Mouse (Mus musculus) forebrain, embryonic 13.5 days (tissue): ENCODE data around the gene Krt35. TPM values are rescaled to one million over a fixed set of nuclear protein-coding genes. Genes with fewer than 3 reads are reported as not detected.
A peak's percentile ranks its signal among the peaks of the same experiment; 100 is the strongest.

Experiments used
- ATAC-seq: fragments of 200-750 bp; cut with Nextera tagmentation; 2 replicates; pipeline ENCODE4 v1.8.0; 2017
- H3K27ac ChIP-seq: fragments of 300-500 bp; sonication (generic); 2 replicates; pipeline ENCODE4 v1.5.1; 2015; ENCODE audit warnings: inconsistent platforms, mild to moderate bottlenecking, moderate library complexity
- H3K27me3 ChIP-seq: fragments of 300-500 bp; sonication (generic); 2 replicates; pipeline ENCODE4 v1.6.1; 2015; ENCODE audit warnings: mild to moderate bottlenecking, inconsistent platforms
- H3K36me3 ChIP-seq: fragments of 300-500 bp; sonication (generic); 2 replicates; pipeline ENCODE4 v1.6.1; 2015; ENCODE audit warnings: mild to moderate bottlenecking, inconsistent platforms; ENCODE audit not compliant: poor library complexity, severe bottlenecking
- H3K4me1 ChIP-seq: fragments of 300-500 bp; sonication (generic); 2 replicates; pipeline ENCODE4 v1.6.1; 2015; ENCODE audit warnings: inconsistent platforms
- H3K4me2 ChIP-seq: fragments of 300-500 bp; sonication (generic); 2 replicates; pipeline ENCODE4 v1.6.1; 2015; ENCODE audit warnings: inconsistent platforms, mild to moderate bottlenecking, moderate library complexity
- H3K4me3 ChIP-seq: fragments of 300-500 bp; sonication (generic); 2 replicates; pipeline ENCODE4 v1.5.1; 2015; ENCODE audit warnings: mild to moderate bottlenecking, inconsistent platforms
- H3K9ac ChIP-seq: fragments of 300-500 bp; sonication (generic); 2 replicates; pipeline ENCODE4 v1.6.1; 2015; ENCODE audit warnings: mild to moderate bottlenecking, inconsistent platforms
- H3K9me3 ChIP-seq: fragments of 300-500 bp; sonication (generic); replicated peaks from 2 replicates; pipeline ENCODE4 v1.6.1; 2016; ENCODE audit warnings: inconsistent platforms
- WGBS: fragments of 180-500 bp; shearing (Covaris S2); methylation state at CpG from one replicate; pipeline ENCODE4 v1.1.7; 2015; 5-methylcytosine and 5-hydroxymethylcytosine counted together
- polyA plus RNA-seq: library from polyadenylated mRNA; unstranded; fragments of >200 nt; fragmentation: Nextera tagmentation; extraction: Ambion mirVana; gene quantifications from 2 replicates; pipeline ENCODE4 v1.2.1, GENCODE M21; 2015

The Krt35 gene
- not detected in 2 replicates for polyA plus RNA-seq

GRCm38 (mm10) chr11:100096141-100096540 lies at the start of gene Krt35:
TSS of gene Krt35 (minus strand) at chr11:100096241.
- WGBS, result 50% methylated on average over 9 of the region's 9 CpGs
- no peak for ATAC-seq
- Histone ChIP-seq H3K36me3 (no peaks in the 10 kb centered on the region), H3K9me3 (no peaks in the 10 kb centered on the region), H3K4me2 (no peak within 1 kb of the TSS), H3K9ac (no peak within 1 kb of the TSS), H3K4me1 (no peaks in the 10 kb centered on the region), H3K4me3 (no peak within 1 kb of the TSS), H3K27me3 (no peaks in the 10 kb centered on the region), H3K27ac (no peak within 1 kb of the TSS)

DNA sequence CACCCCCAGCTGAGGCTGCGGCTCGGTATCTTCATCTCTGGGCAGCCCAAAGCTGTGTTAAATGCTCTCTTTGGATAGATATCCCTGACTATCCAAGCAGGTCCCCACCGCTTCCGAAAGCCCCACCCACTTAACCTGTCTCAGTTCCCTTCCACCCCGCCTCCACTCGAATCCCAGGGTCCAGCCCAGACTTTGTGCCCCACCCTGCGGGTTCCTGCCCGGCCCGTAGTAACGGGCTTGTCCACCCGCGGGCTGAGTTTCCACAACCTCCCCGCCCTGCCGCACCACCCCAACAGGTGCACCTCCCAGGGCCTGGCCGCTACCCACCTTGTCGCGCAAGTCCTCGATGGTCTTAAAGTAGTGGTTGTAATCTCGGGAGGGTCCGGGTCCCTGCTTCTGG lies 49.1 kb upstream of the Krt35 start:
- no peak for ATAC-seq
- 3% methylated on average over 20 of the region's 20 CpGs for WGBS
- 0 out of 2 replicates have a peak, but pooled peaks cover 10% of the 10 kb centered on the region for H3K4me1 ChIP-seq
- peak overlapping the region; percentile 50 for H3K4me2 ChIP-seq
- peaks cover 39% of the 10 kb centered on the region for H3K27me3 ChIP-seq
- H3K36me3 ChIP-seq, result no peaks in the 10 kb centered on the region
- H3K9me3 ChIP-seq, result no peaks in the 10 kb centered on the region
- peak overlapping the region; percentile 20 for H3K4me3 ChIP-seq
- no peak overlapping the region for H3K27ac ChIP-seq
- H3K9ac ChIP-seq, result no peak overlapping the region

- no peaks in the 10 kb centered on the region for H3K9me3 ChIP-seq
- H3K4me1 ChIP-seq, result peaks cover 32% of the 10 kb centered on the region
- ATAC-seq, result no peak
- no peak overlapping the region for H3K9ac ChIP-seq
- no peak overlapping the region for H3K4me2 ChIP-seq
- H3K4me3 ChIP-seq, result no peak overlapping the region
- no peak overlapping the region for H3K27ac ChIP-seq
- WGBS, result 88% methylated on average over 21 of the region's 21 CpGs
- H3K27me3 ChIP-seq, result peaks cover 23% of the 10 kb centered on the region
- H3K36me3 ChIP-seq, result no peaks in the 10 kb centered on the region
Observed at GRCm38 (mm10) chr11:100140966-100141365, 44.9 kb upstream of the Krt35 start.

GRCm38 (mm10) chr11:100139391-100139790 lies 43.4 kb upstream of the Krt35 start:
- 70% methylated on average over 2 of the region's 2 CpGs for WGBS
- Histone ChIP-seq H3K4me1 (peaks cover 22% of the 10 kb centered on the region), H3K27ac (no peak overlapping the region), H3K27me3 (peaks cover 7% of the 10 kb centered on the region), H3K4me3 (no peak overlapping the region), H3K9me3 (no peaks in the 10 kb centered on the region), H3K36me3 (no peaks in the 10 kb centered on the region), H3K9ac (no peak overlapping the region), H3K4me2 (no peak overlapping the region)
- ATAC-seq, result no peak

DNA sequence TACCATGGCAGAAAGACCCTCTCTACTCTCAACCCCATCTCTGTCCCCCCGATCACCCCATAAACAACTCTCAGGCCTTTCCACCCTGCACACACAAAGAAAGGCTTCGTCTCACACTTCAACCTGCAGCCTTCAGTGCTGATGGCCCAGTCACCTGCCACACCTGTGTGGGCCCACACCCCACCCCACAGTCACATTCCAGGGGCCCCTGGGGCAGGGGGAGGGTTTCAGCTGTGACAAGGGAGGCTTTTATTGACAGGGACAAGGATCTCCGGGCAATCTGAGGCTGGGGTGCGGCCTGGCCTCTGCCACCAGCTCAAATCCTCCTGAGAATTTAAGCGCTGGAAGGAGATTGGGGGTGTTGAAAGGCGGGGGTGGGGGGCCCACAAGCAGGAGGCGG lies 42.8 kb upstream of the Krt35 start:
- H3K4me2 ChIP-seq, result no peak overlapping the region
- H3K27me3 ChIP-seq, result peaks cover 2% of the 10 kb centered on the region
- H3K9me3 ChIP-seq, result no peaks in the 10 kb centered on the region
- no peaks in the 10 kb centered on the region for H3K36me3 ChIP-seq
- H3K4me3 ChIP-seq, result no peak overlapping the region
- H3K4me1 ChIP-seq, result peaks cover 22% of the 10 kb centered on the region
- 48% methylated on average over 7 of the region's 7 CpGs for WGBS
- no peak for ATAC-seq
- H3K9ac ChIP-seq, result no peak overlapping the region
- no peak overlapping the region for H3K27ac ChIP-seq

GRCm38 (mm10) chr11:100137693-100138092 lies 41.7 kb upstream of the Krt35 start:
- 27% methylated on average over 5 of the region's 5 CpGs for WGBS
- Histone ChIP-seq H3K4me1 (peaks cover 22% of the 10 kb centered on the region), H3K9me3 (no peaks in the 10 kb centered on the region), H3K9ac (no peak overlapping the region), H3K36me3 (no peaks in the 10 kb centered on the region), H3K4me3 (no peak overlapping the region), H3K27ac (no peak overlapping the region), H3K27me3 (no peaks in the 10 kb centered on the region), H3K4me2 (no peak overlapping the region)
- ATAC-seq, result no peak; the same call in 1 of the 2 replicates

GRCm38 (mm10) chr11:100136559-100136958 lies 40.5 kb upstream of the Krt35 start:
- no peak for ATAC-seq

GRCm38 (mm10) chr11:100135731-100136130 lies 39.7 kb upstream of the Krt35 start, which contains the start of gene Krt15:
TSS of gene Krt15 (minus strand) at chr11:100135928.
- no peak within 1 kb of the TSS for H3K4me3 ChIP-seq
- peaks cover 22% of the 10 kb centered on the region for H3K4me1 ChIP-seq
- H3K27ac ChIP-seq, result no peak within 1 kb of the TSS
- H3K9me3 ChIP-seq, result no peaks in the 10 kb centered on the region
- no peak within 1 kb of the TSS for H3K9ac ChIP-seq
- 76% methylated on average over 7 of the region's 7 CpGs for WGBS
- H3K36me3 ChIP-seq, result no peaks in the 10 kb centered on the region
- ATAC-seq, result no peak
- H3K4me2 ChIP-seq, result no peak within 1 kb of the TSS
- no peaks in the 10 kb centered on the region for H3K27me3 ChIP-seq

More at GRCm38 (mm10) chr11:100136559-100136958, 40.5 kb upstream of the Krt35 start:
- Histone ChIP-seq H3K4me1 (peaks cover 22% of the 10 kb centered on the region), H3K4me2 (no peak overlapping the region), H3K36me3 (no peaks in the 10 kb centered on the region), H3K9me3 (no peaks in the 10 kb centered on the region), H3K27ac (no peak overlapping the region), H3K4me3 (no peak overlapping the region), H3K9ac (no peak overlapping the region), H3K27me3 (no peaks in the 10 kb centered on the region)
- whole genome bisulfite sequencing, result 48% methylated on average over 5 of the region's 5 CpGs

DNA sequence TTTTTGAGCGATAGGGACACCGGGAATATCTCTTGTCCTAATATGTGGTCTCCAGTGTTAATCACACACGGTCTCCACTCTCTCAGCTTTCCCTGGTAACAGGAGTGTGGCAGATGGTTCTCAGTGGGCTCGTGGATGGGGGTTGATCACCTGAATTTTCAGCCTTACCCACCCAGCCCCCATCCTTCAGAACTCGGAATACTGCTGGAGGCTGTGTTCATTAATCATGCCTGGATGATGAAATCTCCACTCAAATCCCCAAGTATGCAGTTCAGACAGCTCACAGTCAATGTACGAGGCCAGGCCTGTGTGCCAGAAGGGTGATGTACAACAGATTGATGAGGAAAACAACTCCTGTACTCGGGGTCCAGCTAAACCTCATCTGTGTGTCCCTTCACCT lies 28.9 kb upstream of the Krt35 start:
- no peaks in the 10 kb centered on the region for H3K27me3 ChIP-seq
- no peaks in the 10 kb centered on the region for H3K36me3 ChIP-seq
- no peak for ATAC-seq
- no peaks in the 10 kb centered on the region for H3K4me1 ChIP-seq
- H3K9ac ChIP-seq, result no peak overlapping the region
- no peak overlapping the region for H3K4me3 ChIP-seq
- WGBS, result 90% methylated on average over 7 of the region's 7 CpGs
- no peak overlapping the region for H3K27ac ChIP-seq
- no peak overlapping the region for H3K4me2 ChIP-seq
- no peaks in the 10 kb centered on the region for H3K9me3 ChIP-seq

DNA sequence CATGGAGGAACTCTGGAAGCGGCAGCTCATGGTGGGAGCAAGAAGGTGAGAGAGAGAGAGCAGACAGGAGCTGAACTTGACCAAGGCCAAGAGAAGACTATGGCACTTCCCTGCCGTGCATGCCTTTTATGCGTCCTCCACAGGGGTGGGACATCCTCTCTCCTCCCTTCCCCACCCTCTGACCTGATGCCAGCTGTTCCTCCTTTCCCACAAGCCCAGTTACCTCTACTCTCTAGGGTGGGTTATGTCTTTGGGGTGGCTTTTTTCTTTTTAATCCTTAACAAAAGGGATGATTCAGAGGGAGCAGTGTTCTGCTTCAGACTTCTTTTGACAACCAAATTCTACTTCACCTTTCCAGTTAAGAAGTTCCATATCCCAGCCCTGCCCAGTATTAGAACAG lies 25.4 kb upstream of the Krt35 start, which contains the start of gene Krt13:
TSS of gene Krt13 (minus strand) at position 101 of the 400 bp plus-strand sequence.
- H3K4me1 ChIP-seq, result no peaks in the 10 kb centered on the region
- no peak within 1 kb of the TSS for H3K4me2 ChIP-seq
- H3K9ac ChIP-seq, result no peak within 1 kb of the TSS
- H3K9me3 ChIP-seq, result no peaks in the 10 kb centered on the region
- H3K27me3 ChIP-seq, result no peaks in the 10 kb centered on the region
- no peak for ATAC-seq
- H3K36me3 ChIP-seq, result no peaks in the 10 kb centered on the region
- WGBS, result 88% methylated on average over 3 of the region's 3 CpGs
- H3K4me3 ChIP-seq, result no peak within 1 kb of the TSS
- no peak within 1 kb of the TSS for H3K27ac ChIP-seq

- ATAC-seq, result no peak
- H3K9ac ChIP-seq, result no peak overlapping the region
- 92% methylated on average over 5 of the region's 5 CpGs for WGBS
Observed at GRCm38 (mm10) chr11:100120331-100120730, 24.3 kb upstream of the Krt35 start.

GRCm38 (mm10) chr11:100113742-100114029 lies 17.6 kb upstream of the Krt35 start:
- no peak overlapping the region for H3K4me3 ChIP-seq
- H3K9ac ChIP-seq, result no peak overlapping the region
- no peaks in the 10 kb centered on the region for H3K27me3 ChIP-seq
- no peaks in the 10 kb centered on the region for H3K4me1 ChIP-seq
- H3K4me2 ChIP-seq, result no peak overlapping the region
- ATAC-seq, result no peak
- 97% methylated on average over 2 of the region's 2 CpGs for WGBS
- no peak overlapping the region for H3K27ac ChIP-seq
- H3K36me3 ChIP-seq, result no peaks in the 10 kb centered on the region
- no peaks in the 10 kb centered on the region for H3K9me3 ChIP-seq

More at GRCm38 (mm10) chr11:100120331-100120730, 24.3 kb upstream of the Krt35 start:
- no peaks in the 10 kb centered on the region for H3K9me3 ChIP-seq
- H3K36me3 ChIP-seq, result no peaks in the 10 kb centered on the region
- H3K4me1 ChIP-seq, result no peaks in the 10 kb centered on the region
- H3K27ac ChIP-seq, result no peak overlapping the region
- H3K4me3 ChIP-seq, result no peak overlapping the region
- H3K27me3 ChIP-seq, result no peaks in the 10 kb centered on the region
- no peak overlapping the region for H3K4me2 ChIP-seq

DNA sequence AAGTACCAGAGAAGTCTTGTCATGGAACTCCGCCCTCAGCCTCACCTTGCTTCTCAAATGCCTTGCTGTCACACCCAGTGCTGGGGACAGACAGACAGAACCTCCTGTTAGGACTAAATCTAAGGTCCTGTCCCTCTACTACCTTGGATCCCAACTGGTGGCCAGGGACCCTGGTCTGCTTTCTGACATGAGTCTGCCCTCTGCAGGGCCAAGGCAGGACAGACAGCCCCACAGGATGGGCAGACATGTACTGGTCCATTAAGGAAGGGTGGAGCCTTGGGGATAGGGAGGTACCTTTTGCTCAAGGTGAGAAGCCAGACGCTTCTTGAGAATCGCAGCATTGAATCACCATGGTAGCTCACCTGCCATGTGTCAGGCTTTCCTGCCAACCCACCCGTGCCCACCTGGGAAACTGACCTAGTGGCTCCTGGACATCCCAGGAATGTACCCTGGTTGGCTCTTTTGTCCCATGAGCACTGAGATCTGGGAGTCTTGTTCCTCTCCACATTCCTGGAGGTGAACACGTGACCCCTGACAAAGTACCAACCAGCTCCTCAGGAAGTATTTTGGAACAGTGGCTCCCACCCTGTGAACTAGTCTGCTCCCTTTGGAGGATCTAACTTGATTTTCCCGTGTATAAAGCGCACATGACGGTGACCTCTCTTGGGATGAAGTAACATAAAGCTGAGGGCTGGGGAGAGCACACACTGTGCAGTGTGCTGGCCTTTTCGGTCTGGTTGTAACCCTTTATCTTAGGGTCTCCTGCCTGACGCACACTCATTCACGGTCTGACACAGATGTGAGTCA lies 17.1 kb upstream of the Krt35 start:
- Histone ChIP-seq H3K27me3 (no peaks in the 10 kb centered on the region), H3K9me3 (no peaks in the 10 kb centered on the region), H3K27ac (no peak overlapping the region), H3K36me3 (no peaks in the 10 kb centered on the region), H3K4me2 (no peak overlapping the region), H3K4me1 (no peaks in the 10 kb centered on the region), H3K4me3 (no peak overlapping the region), H3K9ac (no peak overlapping the region)
- 87% methylated on average over 11 of the region's 11 CpGs for WGBS
- ATAC-seq, result no peak
